Mouse (Mus musculus) kidney, adult 9 months (tissue): ENCODE results near the gene Rinl.

ENCODE experiments used
- DNase-seq: peaks from one replicate; pipeline ENCODE4 v3.0.0; 2022

Gene Rinl

DNA sequence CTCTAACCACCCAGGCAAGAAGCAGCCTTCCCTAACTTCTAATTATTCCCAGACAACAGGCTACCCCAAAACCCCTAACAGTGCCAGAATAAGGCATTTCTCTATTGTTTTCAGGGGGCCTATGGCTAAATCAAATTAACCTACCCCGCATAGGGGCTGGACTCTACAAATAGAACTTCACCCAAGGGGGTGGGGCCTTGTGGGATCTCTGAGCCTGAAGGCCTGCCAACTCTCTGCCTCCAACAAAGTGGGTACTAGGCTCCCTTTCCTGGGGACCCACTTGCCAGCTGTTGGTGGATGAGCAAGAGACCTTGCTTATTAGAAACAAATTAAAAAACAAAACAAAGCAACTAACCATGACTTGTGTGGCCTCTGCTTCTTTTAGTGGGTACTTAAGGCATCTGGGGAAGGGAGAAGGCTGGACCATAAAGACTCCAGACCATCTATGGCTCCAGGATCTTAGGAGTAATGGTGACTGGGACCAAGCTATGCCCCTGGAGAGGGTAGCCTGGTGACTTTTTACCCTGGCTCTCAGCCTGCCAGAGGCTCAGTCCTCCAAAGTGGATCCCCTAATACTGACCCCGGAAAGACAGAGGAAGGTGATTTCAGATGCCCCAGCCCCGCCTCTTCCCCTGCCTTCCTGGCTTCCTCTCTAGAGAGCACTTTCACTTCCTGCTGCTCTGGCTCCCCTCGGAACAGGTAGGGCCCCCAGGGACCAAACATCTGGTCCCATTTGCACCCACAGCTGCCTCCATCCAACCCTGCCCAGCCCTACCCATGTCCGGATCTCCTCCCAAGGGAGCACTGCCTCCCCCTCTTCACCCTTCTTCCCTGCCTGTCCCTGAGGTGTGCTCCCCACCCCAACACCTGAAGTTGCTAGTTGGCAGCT is at the start of gene Rinl:
Rinl (plus strand) TSS at position 663 of the 889 bp plus-strand sequence.
- no peak for DNase-seq

DNA sequence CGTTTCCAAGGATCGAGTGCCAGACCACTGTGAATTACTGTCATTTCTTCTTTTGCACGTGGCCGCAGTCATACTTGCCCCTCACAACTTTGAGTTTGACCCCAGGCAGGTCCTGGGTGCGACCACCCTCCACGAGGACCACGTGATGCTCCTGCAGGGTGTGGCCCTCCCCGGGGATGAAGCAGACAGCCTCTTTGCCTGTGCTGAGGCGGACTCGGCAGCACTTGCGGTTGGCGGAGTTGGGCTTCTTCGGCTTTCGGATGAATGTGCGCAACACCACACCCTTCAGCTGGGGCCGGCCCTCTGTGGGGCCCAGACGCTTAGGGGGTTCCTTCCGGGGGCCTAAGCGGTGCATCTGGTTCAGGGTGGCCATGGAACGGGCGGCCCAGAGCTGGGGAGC is 48.9 kb upstream of the Rinl start:
- no peak for DNase-seq

DNA sequence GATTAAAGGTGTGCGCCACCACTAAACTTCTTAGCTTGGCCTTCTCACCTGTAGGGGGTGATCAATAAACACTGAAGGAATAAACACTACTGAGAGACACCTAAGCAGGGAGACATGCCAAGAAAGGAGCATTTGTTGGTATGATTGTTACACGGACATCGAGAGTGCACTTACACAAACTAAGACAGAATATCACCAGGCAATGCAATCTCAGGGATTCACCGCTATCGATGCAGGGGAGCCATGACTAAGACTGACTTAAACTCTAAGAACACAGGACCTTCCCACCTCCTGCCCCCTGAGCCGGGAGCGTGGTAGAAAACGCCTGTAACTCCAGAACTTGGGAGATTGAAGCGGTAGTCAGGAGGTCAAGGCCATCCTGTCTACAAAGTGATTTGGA is 47.8 kb upstream of the Rinl start:
- DNase-seq, result no peak

GRCm38 (mm10) chr7:28741368-28741708 is 47.4 kb upstream of the Rinl start:
- DNase-seq, result no peak

DNA sequence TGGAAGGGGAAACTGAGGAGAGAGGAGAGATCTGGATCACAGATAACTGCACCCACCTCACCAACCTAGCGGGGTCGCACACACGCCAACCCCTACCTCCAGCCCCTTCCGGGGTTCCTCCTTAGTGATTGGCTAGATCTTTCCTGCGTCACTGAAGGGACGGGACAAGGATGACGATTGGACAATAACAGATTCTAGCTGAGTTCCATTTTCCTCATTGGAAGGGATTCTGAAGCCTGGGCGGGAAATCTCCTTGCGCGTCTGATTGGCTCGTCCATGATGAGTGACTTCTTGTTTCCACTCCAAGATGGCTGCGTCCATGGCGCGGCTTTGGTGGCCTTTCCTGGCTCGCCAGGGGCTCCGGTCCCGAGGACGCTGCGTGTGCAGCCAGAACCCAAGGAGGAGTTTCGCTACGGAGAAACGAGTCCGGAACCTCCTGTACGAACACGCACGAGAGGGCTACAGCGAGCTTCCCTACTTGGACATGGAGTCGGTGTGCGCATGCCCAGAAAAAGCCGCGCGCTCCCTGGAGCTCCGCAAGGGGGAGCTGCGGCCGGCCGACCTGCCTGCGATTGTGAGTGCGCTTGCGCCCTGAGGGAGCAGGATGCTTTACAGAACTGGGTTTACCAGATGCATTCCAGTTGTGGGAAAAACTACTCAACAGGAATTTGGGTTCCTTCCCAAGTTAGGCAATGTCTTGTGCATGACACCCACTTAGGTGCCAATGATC is 46.9 kb upstream of the Rinl start, which contains the start of the genes Mrps12 and Sars2:
Mrps12 (minus strand) TSS at position 112 of the 730 bp plus-strand sequence.
Sars2 (plus strand) TSS at position 284 of the 730 bp plus-strand sequence.
- peak; percentile 99 for DNase-seq

DNA sequence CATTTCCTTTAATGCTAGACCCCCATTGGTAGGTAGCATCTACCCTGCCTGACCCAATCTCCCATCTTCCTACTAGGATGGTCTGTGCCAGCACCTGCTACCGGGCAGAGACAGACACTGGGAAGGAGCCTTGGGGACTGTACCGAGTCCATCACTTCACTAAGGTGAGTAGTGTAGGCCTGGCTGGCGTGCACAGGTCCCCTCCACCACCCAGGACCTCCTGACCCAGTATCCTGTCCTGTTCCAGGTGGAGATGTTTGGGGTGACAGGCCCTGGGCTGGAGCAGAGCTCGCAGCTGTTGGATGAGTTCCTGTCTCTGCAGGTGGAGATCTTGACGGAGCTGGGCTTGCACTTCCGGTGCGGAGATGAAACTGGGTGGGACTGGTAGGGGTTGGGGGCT is 38.8 kb upstream of the Rinl start:
- DNase-seq, result no peak

GRCm38 (mm10) chr7:28756079-28756478 is 32.7 kb upstream of the Rinl start, which contains the start of gene Ccer2:
Gene Ccer2 (plus strand): TSS chr7:28756174.
- DNase-seq, result no peak

DNA sequence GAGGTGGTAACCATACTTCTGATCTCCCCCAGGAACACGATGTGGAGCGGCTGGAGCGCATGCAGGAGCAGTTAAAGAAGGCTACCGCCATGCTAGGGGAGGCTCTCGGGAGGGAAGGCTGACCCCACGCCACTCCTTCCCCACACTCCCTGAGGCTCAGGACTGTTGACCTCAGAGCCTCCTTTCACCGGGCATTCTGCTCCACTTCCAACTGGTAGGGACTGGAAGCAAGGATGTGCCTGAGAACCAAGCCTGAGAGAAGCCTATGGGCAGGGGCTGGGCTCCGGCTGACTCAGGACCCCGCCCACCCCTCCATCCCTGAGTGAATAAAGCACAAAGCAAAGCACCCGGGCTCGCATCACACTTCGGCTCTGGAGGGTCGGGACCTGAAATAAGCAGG is 30.1 kb upstream of the Rinl start:
- DNase-seq, result no peak

DNA sequence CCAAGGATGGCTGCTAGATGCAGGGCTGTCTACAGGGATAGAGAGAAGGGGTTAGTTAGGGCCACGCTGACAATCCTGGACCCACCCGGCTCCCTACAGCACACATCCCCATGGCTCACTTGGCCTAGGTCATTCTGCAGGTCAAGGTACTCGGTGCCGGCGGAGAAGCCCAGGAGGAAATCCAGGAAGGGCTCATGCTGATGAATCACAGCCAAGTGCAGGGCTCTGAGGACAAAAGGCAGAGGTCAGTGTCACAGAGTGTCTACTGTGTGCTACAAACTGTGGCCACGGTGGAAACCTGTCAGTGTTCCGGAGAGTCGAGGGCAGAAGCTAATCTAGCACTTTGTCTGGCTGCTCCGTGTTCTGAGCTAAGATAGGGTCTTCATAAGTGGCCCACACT is 26.9 kb upstream of the Rinl start:
- DNase-seq, result peak; percentile 41

- no peak for DNase-seq
Measured at GRCm38 (mm10) chr7:28765211-28765610, 23.6 kb upstream of the Rinl start.

- peak; percentile 100 for DNase-seq
Measured at GRCm38 (mm10) chr7:28766173-28766879, 22.4 kb upstream of the Rinl start, which contains the start of gene Sirt2. Gene Sirt2 (plus strand): TSS chr7:28766735.

- DNase-seq, result peak; percentile 43
Measured at GRCm38 (mm10) chr7:28766910-28767309, 21.9 kb upstream of the Rinl start.

- no peak for DNase-seq
Measured at GRCm38 (mm10) chr7:28767462-28767965, 21.3 kb upstream of the Rinl start, which contains the start of gene Nfkbib. Gene Nfkbib (minus strand): TSS chr7:28767512.

DNA sequence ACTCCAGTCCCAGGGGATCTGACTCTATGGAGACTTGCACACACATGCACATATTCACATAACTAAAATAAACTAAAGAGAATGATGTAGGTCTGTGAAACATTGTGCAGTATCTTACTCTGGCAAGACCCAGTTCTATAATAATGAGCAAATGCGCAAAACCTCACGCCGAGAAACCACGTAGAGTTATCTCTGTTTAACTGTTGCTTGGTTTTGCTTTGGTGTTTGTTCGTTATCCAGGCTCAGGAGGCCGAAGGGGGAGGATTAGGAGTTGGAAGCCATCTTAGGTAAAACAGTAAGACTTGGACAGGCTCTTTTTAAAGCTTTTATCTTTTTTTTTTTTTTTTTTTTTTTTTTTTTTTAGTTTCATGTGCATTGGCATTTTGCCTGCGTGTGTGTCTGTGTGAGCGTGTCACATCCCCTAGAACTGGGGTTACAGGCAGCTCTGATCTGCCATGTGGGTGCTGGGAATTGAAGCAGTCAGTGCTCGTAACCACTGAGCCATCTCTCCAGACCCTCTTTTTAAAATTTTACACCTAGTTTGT is 19.3 kb upstream of the Rinl start:
- DNase-seq, result no peak

DNA sequence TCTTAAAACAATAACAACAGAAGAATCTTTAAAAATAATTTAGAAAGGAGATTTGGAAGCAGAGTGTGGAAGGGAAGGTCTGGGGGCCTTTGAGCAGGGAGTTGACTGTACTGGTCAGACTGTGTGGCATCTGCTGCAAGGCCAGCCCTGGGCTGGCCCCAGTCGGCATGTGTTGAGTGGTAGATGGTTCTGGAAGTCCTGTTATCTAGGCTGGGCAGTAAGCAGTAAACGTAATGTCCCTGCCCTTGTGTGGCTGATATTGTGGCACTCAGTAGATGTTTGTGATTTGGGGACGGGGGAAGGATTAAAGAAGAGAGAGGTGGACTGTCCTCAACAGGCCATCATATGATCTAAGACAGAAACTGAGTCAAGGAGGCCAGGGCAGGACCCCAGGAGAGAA is 18.5 kb upstream of the Rinl start:
- DNase-seq, result no peak

DNA sequence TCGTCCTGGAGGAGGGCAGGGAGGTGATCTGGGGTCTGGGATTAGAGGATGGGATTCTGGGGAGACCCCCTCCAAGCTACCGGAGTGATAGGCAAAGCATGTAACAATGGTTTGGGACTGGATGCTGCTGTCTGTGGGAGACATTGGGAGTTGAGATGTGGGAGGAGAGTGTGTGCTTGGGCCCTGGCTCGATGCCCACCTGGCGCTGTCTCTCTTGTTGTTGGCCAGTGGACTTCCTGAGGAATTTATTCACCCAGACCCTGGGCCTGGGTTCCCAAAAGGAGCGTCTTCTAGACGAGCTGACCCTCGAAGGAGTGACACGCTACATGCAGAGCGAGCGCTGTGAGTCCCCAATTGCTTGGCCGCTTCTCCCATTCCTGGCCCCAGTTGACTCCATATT is 16.9 kb upstream of the Rinl start:
- DNase-seq, result no peak

GRCm38 (mm10) chr7:28773163-28773562 is 15.6 kb upstream of the Rinl start:
- DNase-seq, result no peak

GRCm38 (mm10) chr7:28774164-28774563 is 14.6 kb upstream of the Rinl start:
- no peak for DNase-seq

GRCm38 (mm10) chr7:28775129-28775528 is 13.6 kb upstream of the Rinl start:
- no peak for DNase-seq

GRCm38 (mm10) chr7:28778825-28779224 is 9.9 kb upstream of the Rinl start:
- no peak for DNase-seq

DNA sequence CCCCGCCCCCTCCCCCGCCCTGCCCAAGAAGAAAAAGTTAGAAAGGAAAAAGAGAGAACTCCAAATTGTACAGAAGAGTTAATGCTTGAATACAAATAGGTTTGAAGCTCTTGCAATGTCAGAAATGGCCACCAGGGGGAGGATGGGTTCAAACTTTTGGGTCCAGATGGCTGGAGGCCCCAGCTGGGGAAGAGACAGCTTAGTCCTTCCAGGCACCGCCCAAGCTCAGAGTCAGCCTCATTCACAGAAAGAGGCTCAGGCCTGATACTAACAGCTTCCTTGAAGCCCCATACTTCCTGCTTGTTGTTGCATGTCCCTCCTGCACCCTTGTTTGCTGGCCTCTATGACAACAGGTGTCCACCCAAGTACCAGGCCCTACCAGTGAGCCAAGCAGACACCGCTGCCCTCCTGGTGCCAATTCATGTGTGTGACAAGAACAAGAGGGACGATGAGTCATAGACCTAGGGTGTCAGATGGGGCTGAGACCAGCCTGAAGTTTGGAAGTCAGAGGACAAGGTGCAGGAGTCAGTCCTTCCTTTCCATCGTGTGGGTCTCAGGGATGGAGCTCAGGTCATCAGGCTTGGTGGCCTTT is 8.6 kb upstream of the Rinl start:
- peak; percentile 88 for DNase-seq

- DNase-seq, result no peak
Measured at GRCm38 (mm10) chr7:28780857-28781256, 7.9 kb upstream of the Rinl start.
